Comparison of ENCODE assay signal across 9 mouse cellular contexts in the genomic region with DNA sequence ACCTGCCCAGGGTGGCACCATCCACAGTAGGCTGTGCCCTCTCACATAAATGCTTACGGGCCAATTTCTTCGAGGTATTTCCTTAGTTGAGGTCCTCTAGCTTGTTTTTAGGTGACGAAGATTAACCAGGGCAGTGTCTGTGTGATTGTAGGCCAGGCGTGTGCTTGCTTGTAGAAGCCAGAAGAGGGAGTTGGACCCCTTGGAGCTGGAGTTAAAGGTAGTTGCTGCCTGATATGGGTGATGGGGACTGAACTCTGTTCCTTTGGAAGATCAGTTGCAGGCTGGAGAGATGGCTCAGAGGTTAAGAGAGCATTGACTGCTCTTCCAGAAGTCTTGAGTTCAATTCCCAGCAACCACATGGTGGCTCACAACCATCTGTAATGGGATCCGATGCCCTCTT. TPM values are rescaled to one million over a fixed set of nuclear protein-coding genes. Genes with fewer than 3 reads are reported as not detected.
DNase-seq lines count a peak whose midpoint lies in the region; ATAC-seq and TF ChIP-seq lines count a peak whose summit lies in the region.
"Had no signal": no experiment of that assay in that cellular context is flagged by ENCODE, and none has a peak within 500 bp of the region (broad histone marks: within the 10 kb centered on the region; RNA-seq: fewer than 3 reads in every experiment).

No protein-coding gene starts in this region.

- no peak for TF ChIP-seq POLR2A in embryonic fibroblast, embryonic 13.5 days (IDR thresholded peaks at IDR 0.05; ENCODE audit: low read depth, low read length)

- TF ChIP-seq CTCF in lung, embryonic 14.5 days (IDR thresholded peaks at IDR 0.05; ENCODE audit: low read depth) = no peak
- no peak for TF ChIP-seq CTCF in embryonic fibroblast, embryonic 13.5 days (IDR thresholded peaks at IDR 0.05; ENCODE audit: borderline replicate concordance, insufficient read depth, low read length)

- DNase-seq in lung, embryonic 14.5 days = no peak
- DNase-seq in lung, postnatal 14 days = no peak
- no peak for DNase-seq in right cerebral cortex, postnatal 25 days
- DNase-seq in layer of hippocampus, postnatal 25 days (ENCODE audit: extremely low spot score in 1 of 2, low spot score in 1 of 2) = no peak
- DNase-seq in urinary bladder, adult 2 months (ENCODE audit: low spot score) = no peak
- DNase-seq: right cerebral cortex, postnatal 14 days had no signal

- H3K36me3 ChIP-seq in lung, embryonic 14.5 days (ENCODE audit: insufficient read depth) = peaks cover 30% of the 10 kb centered on the region
- H3K36me3 ChIP-seq in limb, embryonic 12.5 days = peaks cover 43% of the 10 kb centered on the region
- H3K36me3 ChIP-seq in neural tube, embryonic 15.5 days = peaks cover 25% of the 10 kb centered on the region

- 79% methylated on average over 5 of the region's 5 CpGs for WGBS in lung, embryonic 14.5 days
- WGBS in limb, embryonic 12.5 days = 85% methylated on average over 5 of the region's 5 CpGs
- 83% methylated on average over 5 of the region's 5 CpGs for WGBS in neural tube, embryonic 15.5 days

- no peaks in the 10 kb centered on the region for H3K27me3 ChIP-seq in lung, embryonic 14.5 days (ENCODE audit: insufficient read depth, low read length)
- H3K27me3 ChIP-seq in limb, embryonic 12.5 days = no peaks in the 10 kb centered on the region
- no peaks in the 10 kb centered on the region for H3K27me3 ChIP-seq in neural tube, embryonic 15.5 days (replicated peaks)

- H3K27ac ChIP-seq in lung, embryonic 14.5 days (ENCODE audit: low read depth) = no peak overlapping the region
- no peak overlapping the region for H3K27ac ChIP-seq in embryonic fibroblast, embryonic 13.5 days (ENCODE audit: insufficient read depth, low read length)
- H3K27ac ChIP-seq in limb, embryonic 12.5 days = no peak overlapping the region
- no peak overlapping the region for H3K27ac ChIP-seq in neural tube, embryonic 15.5 days (replicated peaks)

- H3K9ac ChIP-seq in lung, embryonic 14.5 days = peak overlapping the region; percentile 77
- peak overlapping the region; percentile 84; the same call in 1 of the 2 replicates for H3K9ac ChIP-seq in limb, embryonic 12.5 days (replicated peaks)
- H3K9ac ChIP-seq in neural tube, embryonic 15.5 days (replicated peaks) = no peak overlapping the region

- H3K4me3 ChIP-seq in lung, embryonic 14.5 days (ENCODE audit: low read depth, low read length) = peak overlapping the region; percentile 68
- peak overlapping the region; percentile 98 for H3K4me3 ChIP-seq in embryonic fibroblast, embryonic 13.5 days (ENCODE audit: insufficient read depth, low read length)
- peak overlapping the region; percentile 86 for H3K4me3 ChIP-seq in limb, embryonic 12.5 days (replicated peaks)
- H3K4me3 ChIP-seq in neural tube, embryonic 15.5 days (replicated peaks) = peak overlapping the region; percentile 81

- H3K9me3 ChIP-seq in lung, embryonic 14.5 days (ENCODE audit: low read depth, low read length) = no peaks in the 10 kb centered on the region
- no peaks in the 10 kb centered on the region for H3K9me3 ChIP-seq in limb, embryonic 12.5 days
- H3K9me3 ChIP-seq in neural tube, embryonic 15.5 days (replicated peaks) = no peaks in the 10 kb centered on the region

- peak overlapping the region; percentile 86 for H3K4me2 ChIP-seq in lung, embryonic 14.5 days
- H3K4me2 ChIP-seq in limb, embryonic 12.5 days = peak overlapping the region; percentile 79
- H3K4me2 ChIP-seq in neural tube, embryonic 15.5 days = peak overlapping the region; percentile 81

- no peak for ATAC-seq in lung, embryonic 14.5 days (ENCODE audit: insufficient read depth)
- no peak for ATAC-seq in limb, embryonic 12.5 days (ENCODE audit: insufficient number of reproducible peaks, insufficient read depth, low FRiP score, low TSS enrichment, low read depth)
- no peak for ATAC-seq in neural tube, embryonic 15.5 days (ENCODE audit: low FRiP score)

- peaks cover 7% of the 10 kb centered on the region; the same call in 1 of the 2 replicates for H3K4me1 ChIP-seq in lung, embryonic 14.5 days (ENCODE audit: insufficient read depth)
- peaks cover 2% of the 10 kb centered on the region; the same call in 1 of the 2 replicates for H3K4me1 ChIP-seq in embryonic fibroblast, embryonic 13.5 days (ENCODE audit: control insufficient read depth, insufficient read depth, low read length)
- H3K4me1 ChIP-seq in limb, embryonic 12.5 days (replicated peaks) = peaks cover 7% of the 10 kb centered on the region
- H3K4me1 ChIP-seq in neural tube, embryonic 15.5 days = peaks cover 25% of the 10 kb centered on the region

RNA-seq across cellular contexts. Expression of a gene that starts 1.1 kb away (rescaled TPM):
- 22.3 and 23.4 TPM in 2 replicates for polyA plus RNA-seq in lung, embryonic 14.5 days (2014; fragmentation: Nextera tagmentation; extraction: Ambion mirVana)
- polyA plus RNA-seq in embryonic fibroblast, embryonic 13.5 days (2011; ENCODE audit: insufficient read length, low read depth, missing spikeins) = 60.6 and 67.0 TPM in 2 replicates
- polyA plus RNA-seq in limb, embryonic 12.5 days (2016; fragmentation: Nextera tagmentation; extraction: Ambion mirVana) = 34.0 TPM in 2 replicates
- 19.0 and 23.2 TPM in 2 replicates for polyA plus RNA-seq in neural tube, embryonic 15.5 days (2015; fragmentation: Nextera tagmentation; extraction: Ambion mirVana)
- 10 to 100 TPM; 19.8 to 22.4 TPM for total RNA-seq in layer of hippocampus, postnatal 25 days (2021)
- polyA plus RNA-seq in urinary bladder, adult 2 months (2012; rRNA removed) = 27.3 and 31.4 TPM in 2 replicates

RNA-seq across cellular contexts. Expression of a gene that starts 24.2 kb away (rescaled TPM):
- polyA plus RNA-seq in lung, embryonic 14.5 days (2014; fragmentation: Nextera tagmentation; extraction: Ambion mirVana) = 400 and 402 TPM in 2 replicates
- 215 and 258 TPM in 2 replicates for polyA plus RNA-seq in embryonic fibroblast, embryonic 13.5 days (2011; ENCODE audit: insufficient read length, low read depth, missing spikeins)
- 408 and 461 TPM in 2 replicates for polyA plus RNA-seq in limb, embryonic 12.5 days (2016; fragmentation: Nextera tagmentation; extraction: Ambion mirVana)
- polyA plus RNA-seq in neural tube, embryonic 15.5 days (2015; fragmentation: Nextera tagmentation; extraction: Ambion mirVana) = 341 and 365 TPM in 2 replicates
- 100 to 1,000 TPM; 155 to 171 TPM for total RNA-seq in layer of hippocampus, postnatal 25 days (2021)
- 176 and 243 TPM in 2 replicates for polyA plus RNA-seq in urinary bladder, adult 2 months (2012; rRNA removed)

RNA-seq across cellular contexts. Expression of a gene that starts 24.7 kb away (rescaled TPM):
- 132 and 137 TPM in 2 replicates for polyA plus RNA-seq in lung, embryonic 14.5 days (2014; fragmentation: Nextera tagmentation; extraction: Ambion mirVana)
- 89.7 and 108 TPM in 2 replicates for polyA plus RNA-seq in embryonic fibroblast, embryonic 13.5 days (2011; ENCODE audit: insufficient read length, low read depth, missing spikeins)
- polyA plus RNA-seq in limb, embryonic 12.5 days (2016; fragmentation: Nextera tagmentation; extraction: Ambion mirVana) = 105 and 106 TPM in 2 replicates
- 19.1 and 52.7 TPM in 2 replicates for polyA plus RNA-seq in neural tube, embryonic 15.5 days (2015; fragmentation: Nextera tagmentation; extraction: Ambion mirVana)
- total RNA-seq in layer of hippocampus, postnatal 25 days (2021) = 10 to 100 TPM; 14.3 to 16.2 TPM
- 258 and 282 TPM in 2 replicates for polyA plus RNA-seq in urinary bladder, adult 2 months (2012; rRNA removed)

RNA-seq across cellular contexts. Expression of a gene that starts 34.9 kb away (rescaled TPM):
- 31.0 and 31.2 TPM in 2 replicates for polyA plus RNA-seq in lung, embryonic 14.5 days (2014; fragmentation: Nextera tagmentation; extraction: Ambion mirVana)
- 20.1 and 23.5 TPM in 2 replicates for polyA plus RNA-seq in embryonic fibroblast, embryonic 13.5 days (2011; ENCODE audit: insufficient read length, low read depth, missing spikeins)
- polyA plus RNA-seq in limb, embryonic 12.5 days (2016; fragmentation: Nextera tagmentation; extraction: Ambion mirVana) = 13.9 and 17.3 TPM in 2 replicates
- 20.4 and 25.7 TPM in 2 replicates for polyA plus RNA-seq in neural tube, embryonic 15.5 days (2015; fragmentation: Nextera tagmentation; extraction: Ambion mirVana)
- total RNA-seq in layer of hippocampus, postnatal 25 days (2021) = 1 to 10 TPM; 3.9 to 4.6 TPM
- 91.1 and 102 TPM in 2 replicates for polyA plus RNA-seq in urinary bladder, adult 2 months (2012; rRNA removed)

RNA-seq across cellular contexts. Expression of a gene that starts 48.4 kb away (rescaled TPM):
- polyA plus RNA-seq in lung, embryonic 14.5 days (2014; fragmentation: Nextera tagmentation; extraction: Ambion mirVana) = 105 and 116 TPM in 2 replicates
- 80.0 and 99.9 TPM in 2 replicates for polyA plus RNA-seq in embryonic fibroblast, embryonic 13.5 days (2011; ENCODE audit: insufficient read length, low read depth, missing spikeins)
- polyA plus RNA-seq in limb, embryonic 12.5 days (2016; fragmentation: Nextera tagmentation; extraction: Ambion mirVana) = 89.1 and 93.4 TPM in 2 replicates
- polyA plus RNA-seq in neural tube, embryonic 15.5 days (2015; fragmentation: Nextera tagmentation; extraction: Ambion mirVana) = 145 and 147 TPM in 2 replicates
- total RNA-seq in layer of hippocampus, postnatal 25 days (2021) = 10 to 100 TPM; 75.9 to 83.5 TPM
- 88.8 and 100 TPM in 2 replicates for polyA plus RNA-seq in urinary bladder, adult 2 months (2012; rRNA removed)
